Mouse (Mus musculus) thymus, postnatal 0 days (tissue): ENCODE data around the gene Ugt2a1. TPM values are rescaled to one million over a fixed set of nuclear protein-coding genes. Genes with fewer than 3 reads are reported as not detected.
"Not testable (repeated sequence)": the region's sequence is repeated elsewhere in the genome, so short reads cannot be mapped to it uniquely, and the experiment has no call there.

Experiments used
- DNase-seq: peaks from one replicate; pipeline ENCODE4 v3.0.0-alpha.2; 2015; ENCODE audit warnings: low spot score
- polyA plus RNA-seq: library from polyadenylated mRNA; unstranded; fragments of >200 nt; fragmentation: Nextera tagmentation; extraction: Ambion mirVana; gene quantifications from 2 replicates; pipeline ENCODE4 v1.2.1, GENCODE M21; 2015

Ugt2a1 gene
- not detected in 2 replicates for polyA plus RNA-seq

DNA sequence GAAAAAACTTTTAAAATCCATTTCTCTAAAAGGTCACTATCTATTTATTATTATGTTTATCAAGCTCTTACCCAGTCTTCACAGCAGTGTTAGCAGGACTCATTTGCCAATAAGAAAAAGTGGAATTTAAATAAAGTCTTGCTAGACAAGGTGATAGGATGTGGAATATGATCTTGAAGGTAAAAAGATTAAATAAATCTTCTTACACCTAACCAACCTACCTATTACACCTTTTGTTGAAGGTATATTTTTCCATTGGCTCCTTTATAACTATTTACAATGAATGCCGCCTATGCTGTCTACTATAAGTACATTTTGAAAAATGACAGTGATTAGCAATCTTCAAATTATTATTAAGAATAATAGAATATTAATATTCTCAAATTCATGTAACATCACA, at the start of gene Ugt2a1:
Gene Ugt2a1, minus strand, starts transcription at position 101 of the 400 bp plus-strand sequence.
- DNase-seq = no peak

GRCm38 (mm10) chr5:87538111-87538510, 47.4 kb upstream of the Ugt2a1 start, which contains the start of gene Sult1b1:
Sult1b1 (minus strand) TSS chr5:87538195.
- no peak for DNase-seq

DNA sequence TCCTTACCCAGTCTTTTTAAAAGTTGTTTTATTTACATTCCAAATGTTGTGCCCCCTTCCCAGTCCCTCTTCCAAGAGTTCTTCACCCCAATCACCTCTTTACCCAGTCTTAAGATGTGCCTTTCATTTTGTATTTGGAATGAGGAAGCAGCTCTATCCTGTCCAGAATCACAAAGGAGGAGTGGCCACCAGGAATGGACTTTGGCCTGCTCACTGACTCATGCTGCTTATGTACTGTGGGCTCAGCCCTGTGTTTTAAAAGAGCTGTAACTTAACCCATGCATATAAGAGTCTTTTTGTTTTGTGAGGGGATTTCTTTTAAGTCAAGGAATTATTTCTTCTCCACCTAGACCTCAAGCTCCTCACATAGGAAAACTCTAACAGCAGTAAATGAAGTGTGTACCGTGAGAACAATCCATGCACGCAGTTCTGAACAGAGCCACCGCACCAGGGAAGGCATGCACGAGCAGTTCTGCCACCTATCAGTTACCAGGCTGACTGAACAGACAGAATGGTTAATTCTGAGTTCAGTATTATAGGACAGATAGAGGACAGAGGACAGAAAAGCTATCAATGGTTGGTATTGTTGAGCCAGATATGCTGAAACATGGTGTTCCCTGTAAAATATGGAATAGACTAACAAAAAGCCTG, 45.4 kb upstream of the Ugt2a1 start:
- DNase-seq = no peak

- no peak for DNase-seq
Measured at GRCm38 (mm10) chr5:87532288-87532687, 41.6 kb upstream of the Ugt2a1 start.

DNA sequence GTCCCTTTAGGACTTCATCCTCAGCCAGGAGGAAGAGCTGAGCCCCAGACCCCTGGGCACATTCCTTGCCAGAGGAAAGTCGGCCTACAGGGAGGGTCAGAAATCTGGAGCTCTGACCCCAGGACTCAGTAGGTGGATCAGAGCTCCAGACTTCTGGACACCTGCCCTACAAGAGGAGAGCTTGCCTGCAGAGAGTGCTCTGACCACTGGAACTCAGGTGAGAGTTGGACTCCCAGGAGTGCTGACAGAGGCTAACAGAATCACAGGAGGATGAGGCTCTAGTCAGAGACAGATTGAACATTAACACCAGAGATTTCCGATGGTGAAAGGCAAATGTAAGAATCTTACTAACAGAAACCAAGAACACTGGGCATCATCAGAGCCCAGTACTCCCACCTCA, 32.9 kb upstream of the Ugt2a1 start:
- DNase-seq = not testable (repeated sequence)

- no peak for DNase-seq
Measured at GRCm38 (mm10) chr5:87505776-87506458, 15.2 kb upstream of the Ugt2a1 start.

- DNase-seq = no peak
Measured at GRCm38 (mm10) chr5:87502687-87503086, 12.0 kb upstream of the Ugt2a1 start.

GRCm38 (mm10) chr5:87499341-87499740, 8.7 kb upstream of the Ugt2a1 start:
- no peak for DNase-seq

DNA sequence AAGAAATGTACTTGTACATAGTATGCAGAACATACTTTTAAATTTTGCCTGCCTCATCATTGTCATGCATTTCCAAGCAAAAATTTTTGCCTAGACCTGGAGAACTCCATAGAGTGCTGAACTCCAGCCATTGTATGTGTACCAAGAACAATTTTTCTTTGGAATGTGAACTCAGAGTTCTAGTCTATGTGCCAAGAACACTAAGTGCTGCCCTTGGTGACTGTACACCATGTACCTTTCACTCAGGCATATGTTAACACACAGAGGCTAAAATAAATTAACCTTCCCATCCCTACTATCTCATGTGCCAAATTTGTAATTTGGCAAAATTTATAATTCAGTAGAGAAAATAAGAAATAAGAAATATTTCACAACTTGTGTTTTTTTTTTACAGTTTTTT, 8.3 kb upstream of the Ugt2a1 start:
- DNase-seq = no peak

- not testable (repeated sequence) for DNase-seq
Measured at GRCm38 (mm10) chr5:87486706-87487105, 4.0 kb downstream of the Ugt2a1 start, which contains the start of gene Gm43638. Gm43638 (minus strand) TSS chr5:87486806.

GRCm38 (mm10) chr5:87482160-87482559, 8.5 kb downstream of the Ugt2a1 start, which contains the start of gene Ugt2a2:
Ugt2a2 (minus strand) TSS chr5:87482260.
- no peak for DNase-seq

- no peak for DNase-seq
Measured at GRCm38 (mm10) chr5:87458810-87459209, 31.9 kb downstream of the Ugt2a1 start.

GRCm38 (mm10) chr5:87457701-87458100, 33.0 kb downstream of the Ugt2a1 start:
- no peak for DNase-seq

GRCm38 (mm10) chr5:87456216-87456850, 34.3 kb downstream of the Ugt2a1 start:
- no peak for DNase-seq

GRCm38 (mm10) chr5:87455519-87455918, 35.2 kb downstream of the Ugt2a1 start:
- no peak for DNase-seq

DNA sequence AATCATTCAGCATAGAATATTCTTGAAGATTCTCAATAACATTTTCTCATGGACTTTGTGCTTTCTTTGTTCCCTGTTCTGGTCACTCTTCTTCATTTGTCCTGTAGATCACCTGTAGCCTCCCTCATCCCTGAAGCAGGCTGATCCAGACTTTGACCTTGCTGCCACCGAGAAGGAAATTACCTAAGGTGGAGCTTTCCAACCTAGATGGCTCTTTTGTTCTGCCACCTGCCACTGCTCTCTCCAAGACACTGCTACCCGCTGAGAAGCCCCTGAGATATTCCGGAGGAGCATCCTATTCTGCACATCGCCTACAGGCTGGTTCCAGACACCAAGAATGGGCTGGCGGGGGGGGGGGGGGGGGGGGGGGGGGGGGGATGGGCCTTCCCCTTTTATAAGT, 38.2 kb downstream of the Ugt2a1 start:
- not testable (repeated sequence) for DNase-seq

DNA sequence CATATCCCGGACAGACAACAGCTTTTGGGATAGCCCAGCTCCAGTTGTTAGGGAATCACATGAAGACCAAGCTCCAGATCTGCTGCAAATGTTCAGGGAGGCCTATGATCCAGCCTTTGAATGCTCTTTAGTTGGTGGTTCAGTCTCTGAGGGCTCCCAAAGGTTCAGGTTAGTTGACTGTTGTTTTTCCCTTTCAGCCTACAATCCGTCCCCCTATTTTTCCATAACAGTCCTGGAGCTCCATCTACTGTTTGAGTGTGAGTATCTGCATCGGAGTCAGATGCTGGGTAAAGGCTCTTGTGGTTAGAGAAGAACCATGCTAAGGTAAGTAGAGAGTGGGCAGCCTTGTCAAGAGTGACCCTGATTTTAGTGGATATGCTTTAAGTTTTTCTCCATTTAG, 54.4 kb downstream of the Ugt2a1 start:
- no peak for DNase-seq

- DNase-seq = no peak
Measured at GRCm38 (mm10) chr5:87425676-87426075, 65.0 kb downstream of the Ugt2a1 start.

GRCm38 (mm10) chr5:87424041-87424440, 66.6 kb downstream of the Ugt2a1 start, which contains the start of gene Ugt2b38:
Ugt2b38 (minus strand) TSS chr5:87424203.
- DNase-seq = not testable (repeated sequence)
